10 mouse cellular contexts compared by ENCODE assay signal in the genomic region with DNA sequence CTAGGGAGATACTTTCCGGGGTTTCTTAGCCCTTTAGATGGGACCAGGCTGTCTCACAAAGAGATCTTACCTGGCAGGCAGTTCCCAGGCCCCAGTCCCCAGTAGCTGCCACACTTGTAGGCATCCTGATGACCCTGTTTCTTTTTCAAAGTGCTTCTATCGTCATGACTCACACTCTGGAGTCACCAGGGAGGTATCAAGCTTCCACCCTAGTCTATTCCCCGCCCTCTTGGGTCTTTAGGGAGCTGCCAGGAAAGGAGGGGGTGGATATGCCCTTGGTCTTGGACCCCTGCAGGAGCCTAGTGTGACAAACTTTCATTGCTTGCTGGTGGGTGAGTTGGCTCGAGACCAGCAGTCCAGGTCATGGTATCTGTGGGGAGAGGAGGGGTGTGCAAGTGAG. TPM values are rescaled to one million over a fixed set of nuclear protein-coding genes. Genes with fewer than 3 reads are reported as not detected.
A peak's percentile ranks its signal among the peaks of the same experiment; 100 is the strongest.
DNase-seq lines count a peak whose midpoint lies in the region; ATAC-seq and TF ChIP-seq lines count a peak whose summit lies in the region.
"Had no signal": no experiment of that assay in that cellular context is flagged by ENCODE, and none has a peak within 500 bp of the region (broad histone marks: within the 10 kb centered on the region; RNA-seq: fewer than 3 reads in every experiment).

No protein-coding gene starts in this region.

- peaks cover 41% of the 10 kb centered on the region for H3K4me1 ChIP-seq in kidney, embryonic 16.5 days (ENCODE audit: insufficient read depth, low read length)
- peaks cover 20% of the 10 kb centered on the region for H3K4me1 ChIP-seq in embryonic facial prominence, embryonic 13.5 days
- peaks cover 19% of the 10 kb centered on the region; the same call in 1 of the 2 replicates for H3K4me1 ChIP-seq in hindbrain, postnatal 0 days (ENCODE audit: insufficient read depth, low read length)
- peaks cover 57% of the 10 kb centered on the region for H3K4me1 ChIP-seq in neural tube, embryonic 15.5 days

- DNase-seq in kidney, postnatal 36 days = no peak
- no peak for DNase-seq in hindbrain, postnatal 0 days (ENCODE audit: low spot score)
- DNase-seq in testis, postnatal 10 days (ENCODE audit: low spot score) = no peak
- DNase-seq in thymus, postnatal 10 days (ENCODE audit: low spot score in 2 of 2) = no peak
- DNase-seq: cerebellum, postnatal 14 days; kidney, adult 11 months; liver had no signal

- 0 out of 2 replicates have a peak, but pooled peaks cover 11% of the 10 kb centered on the region for H3K27me3 ChIP-seq in kidney, embryonic 16.5 days (ENCODE audit: insufficient read depth, low read length)
- H3K27me3 ChIP-seq in embryonic facial prominence, embryonic 13.5 days = peaks cover 36% of the 10 kb centered on the region
- H3K27me3 ChIP-seq in hindbrain, postnatal 0 days (ENCODE audit: insufficient read depth, low read length) = no peaks in the 10 kb centered on the region
- H3K27me3 ChIP-seq in neural tube, embryonic 15.5 days (replicated peaks) = peaks cover 6% of the 10 kb centered on the region; the same call in 1 of the 2 replicates

- ATAC-seq in kidney, embryonic 16.5 days (ENCODE audit: low FRiP score, low TSS enrichment) = no peak
- no peak for ATAC-seq in embryonic facial prominence, embryonic 13.5 days (ENCODE audit: insufficient number of reproducible peaks, insufficient read depth, low FRiP score, low TSS enrichment, low read depth)
- no peak for ATAC-seq in hindbrain, postnatal 0 days
- ATAC-seq in neural tube, embryonic 15.5 days (ENCODE audit: low FRiP score) = no peak

- no peaks in the 10 kb centered on the region for H3K36me3 ChIP-seq in kidney, embryonic 16.5 days (ENCODE audit: insufficient read depth, low read length)
- no peaks in the 10 kb centered on the region for H3K36me3 ChIP-seq in embryonic facial prominence, embryonic 13.5 days
- no peaks in the 10 kb centered on the region for H3K36me3 ChIP-seq in hindbrain, postnatal 0 days (ENCODE audit: insufficient read depth, low read length)
- no peaks in the 10 kb centered on the region for H3K36me3 ChIP-seq in neural tube, embryonic 15.5 days

- no peak overlapping the region for H3K9ac ChIP-seq in kidney, embryonic 16.5 days (replicated peaks; ENCODE audit: low read length)
- H3K9ac ChIP-seq in embryonic facial prominence, embryonic 13.5 days = no peak overlapping the region; the same call in 1 of the 2 replicates
- H3K9ac ChIP-seq in hindbrain, postnatal 0 days (replicated peaks; ENCODE audit: low read length) = no peak overlapping the region; the same call in 1 of the 2 replicates
- H3K9ac ChIP-seq in neural tube, embryonic 15.5 days (replicated peaks) = peak overlapping the region; percentile 92

- H3K9me3 ChIP-seq in kidney, embryonic 16.5 days (ENCODE audit: low read length) = no peaks in the 10 kb centered on the region
- no peaks in the 10 kb centered on the region for H3K9me3 ChIP-seq in embryonic facial prominence, embryonic 13.5 days
- no peaks in the 10 kb centered on the region for H3K9me3 ChIP-seq in hindbrain, postnatal 0 days (ENCODE audit: low read length)
- no peaks in the 10 kb centered on the region for H3K9me3 ChIP-seq in neural tube, embryonic 15.5 days (replicated peaks)

- peak overlapping the region; percentile 99; the same call in 1 of the 2 replicates for H3K4me2 ChIP-seq in kidney, embryonic 16.5 days (replicated peaks; ENCODE audit: low read depth, low read length)
- peak overlapping the region; percentile 95 for H3K4me2 ChIP-seq in embryonic facial prominence, embryonic 13.5 days
- peak overlapping the region; percentile 93 for H3K4me2 ChIP-seq in hindbrain, postnatal 0 days (ENCODE audit: low read depth, low read length)
- H3K4me2 ChIP-seq in neural tube, embryonic 15.5 days = peak overlapping the region; percentile 92

- 56% methylated on average over 4 of the region's 4 CpGs for WGBS in kidney, embryonic 16.5 days
- WGBS in embryonic facial prominence, embryonic 13.5 days = 47% methylated on average over 4 of the region's 4 CpGs
- WGBS in hindbrain, postnatal 0 days = 42% methylated on average over 4 of the region's 4 CpGs
- 58% methylated on average over 4 of the region's 4 CpGs for WGBS in neural tube, embryonic 15.5 days

- H3K27ac ChIP-seq in kidney, embryonic 16.5 days (ENCODE audit: low read length) = no peak overlapping the region
- no peak overlapping the region for H3K27ac ChIP-seq in embryonic facial prominence, embryonic 13.5 days
- H3K27ac ChIP-seq in hindbrain, postnatal 0 days = no peak overlapping the region
- H3K27ac ChIP-seq in neural tube, embryonic 15.5 days (replicated peaks) = no peak overlapping the region

- no peak for TF ChIP-seq CTCF in hindbrain, postnatal 0 days (IDR thresholded peaks at IDR 0.05; ENCODE audit: low read depth)

- no peak overlapping the region for H3K4me3 ChIP-seq in kidney, embryonic 16.5 days (ENCODE audit: low read length)
- peak overlapping the region; percentile 74; the same call in 1 of the 2 replicates for H3K4me3 ChIP-seq in embryonic facial prominence, embryonic 13.5 days
- H3K4me3 ChIP-seq in hindbrain, postnatal 0 days (ENCODE audit: low read length) = peak overlapping the region; percentile 76
- H3K4me3 ChIP-seq in neural tube, embryonic 15.5 days (replicated peaks) = peak overlapping the region; percentile 77

RNA-seq across cellular contexts. Expression of a gene that starts 1.7 kb away (rescaled TPM):
- polyA plus RNA-seq in kidney, embryonic 16.5 days (2015; fragmentation: Nextera tagmentation; extraction: Ambion mirVana) = 8.9 and 9.9 TPM in 2 replicates
- polyA plus RNA-seq in embryonic facial prominence, embryonic 13.5 days (2015; fragmentation: Nextera tagmentation; extraction: Ambion mirVana) = 7.1 and 8.3 TPM in 2 replicates
- total RNA-seq in hindbrain, postnatal 0 days (2014; rRNA removed) = 34.9 and 49.2 TPM in 2 replicates
- polyA plus RNA-seq in hindbrain, postnatal 0 days (2015; fragmentation: Nextera tagmentation; extraction: Ambion mirVana) = 23.2 and 24.4 TPM in 2 replicates
- polyA plus RNA-seq in neural tube, embryonic 15.5 days (2015; fragmentation: Nextera tagmentation; extraction: Ambion mirVana) = 24.0 and 25.2 TPM in 2 replicates
